Mouse (Mus musculus) hindbrain, embryonic 10.5 days (tissue): ENCODE measurements around the gene Tmem269. TPM values are rescaled to one million over a fixed set of nuclear protein-coding genes. Genes with fewer than 3 reads are reported as not detected.
A peak's percentile ranks its signal among the peaks of the same experiment; 100 is the strongest.

ENCODE experiments used
- DNase-seq: peaks from one replicate; pipeline ENCODE4 v3.0.0-alpha.2; 2017; ENCODE audit warnings: low spot score
- H3K27ac ChIP-seq: fragments of 300-500 bp; sonication (generic); 2 replicates; pipeline ENCODE4 v1.5.1; 2016; ENCODE audit warnings: mild to moderate bottlenecking, moderate library complexity
- H3K27me3 ChIP-seq: fragments of 300-500 bp; sonication (generic); 2 replicates; pipeline ENCODE4 v1.6.1; 2016; ENCODE audit warnings: mild to moderate bottlenecking; ENCODE audit not compliant: poor library complexity, insufficient read depth, severe bottlenecking
- H3K36me3 ChIP-seq: fragments of 300-500 bp; sonication (generic); 2 replicates; pipeline ENCODE4 v1.6.1; 2016; ENCODE audit warnings: mild to moderate bottlenecking, moderate library complexity
- H3K4me1 ChIP-seq: fragments of 300-500 bp; sonication (generic); replicated peaks from 2 replicates; pipeline ENCODE4 v1.6.1; 2016; ENCODE audit warnings: mild to moderate bottlenecking
- H3K4me3 ChIP-seq: fragments of 300-500 bp; sonication (generic); 2 replicates; pipeline ENCODE4 v1.5.1; 2016; ENCODE audit warnings: mild to moderate bottlenecking, moderate library complexity
- H3K9me3 ChIP-seq: fragments of 300-500 bp; sonication (generic); 2 replicates; pipeline ENCODE4 v1.6.1; 2016; ENCODE audit warnings: mild to moderate bottlenecking, moderate library complexity
- WGBS: fragments of 180-500 bp; shearing (Covaris S2); methylation state at CpG from one replicate; pipeline ENCODE4 v1.1.7; 2016; 5-methylcytosine and 5-hydroxymethylcytosine counted together
- polyA plus RNA-seq: library from polyadenylated mRNA; unstranded; fragments of >200 nt; fragmentation: Nextera tagmentation; extraction: Ambion mirVana; gene quantifications from 2 replicates; pipeline ENCODE4 v1.2.1, GENCODE M21; 2016

The Tmem269 gene
- polyA plus RNA-seq, 1 experiment from 2014 or later, result 0.25 TPM

DNA sequence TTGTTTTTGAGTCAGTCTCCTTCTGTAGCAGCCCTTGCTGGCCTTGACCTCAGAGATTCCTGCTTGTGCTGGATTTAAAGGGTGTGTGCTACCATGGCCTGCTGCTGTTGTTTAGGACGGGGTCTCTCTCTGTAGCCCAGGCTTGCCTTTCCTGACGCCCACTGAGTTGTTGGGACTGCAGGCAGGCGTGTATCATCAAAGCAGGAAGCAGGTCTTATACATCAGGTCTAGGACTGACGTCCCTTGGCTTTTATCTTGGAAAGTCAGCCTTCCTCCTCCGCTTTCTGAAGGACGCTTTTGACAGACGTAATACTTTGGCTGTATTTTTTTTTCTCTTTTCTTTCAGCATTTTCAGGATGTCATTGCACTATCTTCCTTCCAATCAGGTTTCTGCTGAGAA lies 52.1 kb downstream of the Tmem269 start:
- no peak overlapping the region for H3K27ac ChIP-seq
- 82% methylated on average over 7 of the region's 7 CpGs for WGBS
- no peak overlapping the region for H3K4me3 ChIP-seq
- peaks cover 8% of the 10 kb centered on the region; the same call in 1 of the 2 replicates for H3K4me1 ChIP-seq
- DNase-seq, result no peak
- no peaks in the 10 kb centered on the region for H3K9me3 ChIP-seq
- no peaks in the 10 kb centered on the region for H3K27me3 ChIP-seq
- peaks cover 33% of the 10 kb centered on the region for H3K36me3 ChIP-seq

DNA sequence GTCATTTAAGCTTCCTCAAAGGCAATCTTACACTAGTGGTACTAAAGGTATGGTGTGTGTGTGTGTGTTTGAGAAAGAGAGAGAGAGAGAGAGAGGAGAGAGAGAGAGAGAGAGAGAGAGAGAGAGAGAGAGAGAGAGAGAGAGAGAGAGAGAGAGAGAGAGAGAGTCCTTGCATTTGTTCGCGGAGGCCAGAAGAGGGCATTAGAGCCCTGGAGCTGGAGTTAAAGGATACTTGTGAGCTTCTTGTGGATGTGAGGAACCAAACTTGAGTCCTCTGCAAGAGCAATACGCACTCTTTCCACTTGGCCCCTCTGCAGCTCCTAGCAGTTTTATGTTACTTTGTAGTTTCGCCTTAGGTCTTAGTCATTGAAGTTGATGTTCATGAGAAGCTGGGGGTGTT lies 55.0 kb downstream of the Tmem269 start:
- H3K27ac ChIP-seq, result no peak overlapping the region

DNA sequence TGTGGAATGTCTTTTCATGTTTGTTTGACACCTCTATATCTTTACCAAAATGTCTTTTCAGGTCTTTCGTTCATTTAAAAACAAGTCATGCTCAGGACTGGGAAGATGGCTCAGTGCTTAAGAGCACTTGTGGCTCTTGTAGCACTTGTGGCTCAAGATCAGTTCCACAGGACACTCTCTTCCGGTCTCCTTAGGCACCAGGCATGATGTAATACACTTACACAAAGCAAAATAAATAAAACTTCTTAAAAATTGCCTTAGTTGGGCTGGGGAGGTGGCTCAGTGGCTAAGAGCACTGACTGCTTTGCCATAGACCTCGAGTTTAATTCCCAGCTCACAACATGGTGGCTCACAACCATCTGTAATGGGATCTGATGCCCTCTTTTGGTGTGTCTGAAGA lies 56.7 kb downstream of the Tmem269 start:
- no peaks in the 10 kb centered on the region for H3K4me1 ChIP-seq
- H3K27ac ChIP-seq, result no peak overlapping the region
- H3K36me3 ChIP-seq, result no peaks in the 10 kb centered on the region
- WGBS, result 83% methylated on average over 3 of the region's 3 CpGs
- no peak overlapping the region for H3K4me3 ChIP-seq
- DNase-seq, result no peak
- H3K27me3 ChIP-seq, result no peaks in the 10 kb centered on the region
- no peaks in the 10 kb centered on the region for H3K9me3 ChIP-seq

More for the DNA sequence above, 55.0 kb downstream of the Tmem269 start:
- DNase-seq, result no peak
- no peak overlapping the region for H3K4me3 ChIP-seq
- peaks cover 4% of the 10 kb centered on the region; the same call in 1 of the 2 replicates for H3K36me3 ChIP-seq
- H3K4me1 ChIP-seq, result no peaks in the 10 kb centered on the region
- H3K27me3 ChIP-seq, result no peaks in the 10 kb centered on the region
- WGBS, result 69% methylated on average over 4 of the region's 4 CpGs
- H3K9me3 ChIP-seq, result no peaks in the 10 kb centered on the region

GRCm38 (mm10) chr4:119157891-119158290 lies 60.1 kb downstream of the Tmem269 start:
- Histone ChIP-seq H3K36me3 (no peaks in the 10 kb centered on the region), H3K4me3 (no peak overlapping the region), H3K9me3 (no peaks in the 10 kb centered on the region), H3K27me3 (no peaks in the 10 kb centered on the region), H3K4me1 (no peaks in the 10 kb centered on the region), H3K27ac (no peak overlapping the region)
- 84% methylated on average over 5 of the region's 5 CpGs for WGBS
- no peak for DNase-seq

DNA sequence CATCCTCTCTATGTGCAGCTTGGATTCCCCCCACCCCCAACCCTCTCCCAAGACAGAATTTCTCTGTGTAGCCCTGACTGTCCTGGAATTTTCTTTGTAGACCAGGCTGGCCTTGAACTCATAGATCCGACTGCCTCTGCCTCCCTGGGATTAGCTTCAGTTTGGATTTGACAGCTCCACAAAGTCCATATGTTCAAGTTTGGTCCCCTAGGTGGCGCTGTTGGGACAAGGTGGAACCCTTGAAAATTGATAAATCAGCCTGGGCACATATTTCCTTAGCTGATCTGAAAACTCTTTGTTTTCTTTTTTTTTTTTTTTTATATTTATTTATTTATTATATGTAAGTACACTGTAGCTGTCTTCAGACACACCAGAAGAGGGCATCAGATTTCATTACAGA lies 60.8 kb downstream of the Tmem269 start:
- Histone ChIP-seq H3K27me3 (no peaks in the 10 kb centered on the region), H3K4me3 (no peak overlapping the region), H3K27ac (no peak overlapping the region), H3K9me3 (no peaks in the 10 kb centered on the region), H3K4me1 (no peaks in the 10 kb centered on the region), H3K36me3 (no peaks in the 10 kb centered on the region)
- WGBS, result 37% methylated on average over 2 of the region's 2 CpGs
- peak; percentile 59 for DNase-seq

Other genes starting within 250 kb of the Tmem269 start
- 153 and 228 TPM in 2 replicates for gene Slc2a1, start 109.5 kb downstream of the Tmem269 start, polyA plus RNA-seq
- 10.0 and 11.0 TPM in 2 replicates for gene Zfp691, start 44.0 kb downstream of the Tmem269 start, polyA plus RNA-seq
- 7.0 and 12.1 TPM in 2 replicates for gene Ermap, start 28.2 kb downstream of the Tmem269 start, polyA plus RNA-seq
- gene Svbp, start 22.9 kb downstream of the Tmem269 start, polyA plus RNA-seq, result 149 and 182 TPM in 2 replicates
- 42.0 and 43.5 TPM in 2 replicates for gene AU022252, start 14.5 kb upstream of the Tmem269 start, polyA plus RNA-seq
- 16.1 and 18.2 TPM in 2 replicates for gene P3h1, start 14.7 kb upstream of the Tmem269 start, polyA plus RNA-seq
- gene Cldn19, start 37.2 kb upstream of the Tmem269 start, polyA plus RNA-seq, result 0.34 TPM in 1 of 2 replicates, not detected in the other
- gene Ybx1, start 76.4 kb upstream of the Tmem269 start, polyA plus RNA-seq, result 985 and 1,002 TPM in 2 replicates
- gene Ppih, start 102.3 kb upstream of the Tmem269 start, polyA plus RNA-seq, result 124 and 139 TPM in 2 replicates
- 6.6 and 11.0 TPM in 2 replicates for gene Ccdc30, start 197.3 kb upstream of the Tmem269 start, polyA plus RNA-seq
- 25.6 and 29.7 TPM in 2 replicates for gene Ppcs, start 204.2 kb upstream of the Tmem269 start, polyA plus RNA-seq
- 0.15 and 0.60 TPM in 2 replicates for gene Zmynd12, start 204.6 kb upstream of the Tmem269 start, polyA plus RNA-seq